Mouse (Mus musculus): ENCODE measurements around the gene Eif2b1.

GRCm38 (mm10) chr5:124540905-124541601 lies 37.9 kb downstream of the Eif2b1 start:
- TF ChIP-seq CTCF (IDR thresholded peaks at IDR 0.05; ENCODE audit: control insufficient read depth, insufficient read depth, insufficient replicate concordance, low read depth, low read length), result no peak
- TF ChIP-seq POLR2A (IDR thresholded peaks at IDR 0.05; ENCODE audit: control insufficient read depth, low read depth, low read length), result peak; percentile 30; the same call in 1 of the 2 replicates

Measured in testis, adult 2 months (tissue).